Mouse (Mus musculus): ENCODE measurements around the gene Zkscan16.

Zkscan16 gene

GRCm38 (mm10) chr4:58941638-58942037 lies 1.8 kb upstream of the Zkscan16 start:
- no peak for DNase-seq (ENCODE audit: low spot score)

- no peak for DNase-seq (ENCODE audit: low spot score)
Observed at GRCm38 (mm10) chr4:58942942-58943341, 486 bp upstream of the Zkscan16 start.

- DNase-seq (ENCODE audit: low spot score): no peak
Observed at GRCm38 (mm10) chr4:58944206-58944553, 752 bp downstream of the Zkscan16 start.

GRCm38 (mm10) chr4:58944695-58945094 lies 1.3 kb downstream of the Zkscan16 start:
- no peak for DNase-seq (ENCODE audit: low spot score)

- no peak for DNase-seq (ENCODE audit: low spot score)
Observed at GRCm38 (mm10) chr4:58948391-58948790, 5.0 kb downstream of the Zkscan16 start.

- DNase-seq (ENCODE audit: low spot score): no peak
Observed at GRCm38 (mm10) chr4:58952630-58953029, 9.2 kb downstream of the Zkscan16 start.

GRCm38 (mm10) chr4:58961719-58962118 lies 18.3 kb downstream of the Zkscan16 start:
- no peak for DNase-seq (ENCODE audit: low spot score)

- DNase-seq (ENCODE audit: low spot score): no peak
Observed at GRCm38 (mm10) chr4:58963271-58963670, 19.8 kb downstream of the Zkscan16 start.

GRCm38 (mm10) chr4:58965136-58965535 lies 21.7 kb downstream of the Zkscan16 start:
- DNase-seq (ENCODE audit: low spot score): no peak

- no peak for DNase-seq (ENCODE audit: low spot score)
Observed at GRCm38 (mm10) chr4:58970678-58971077, 27.2 kb downstream of the Zkscan16 start.

- DNase-seq (ENCODE audit: low spot score): no peak
Observed at GRCm38 (mm10) chr4:58975711-58976110, 32.3 kb downstream of the Zkscan16 start.

- DNase-seq (ENCODE audit: low spot score): no peak
Observed at GRCm38 (mm10) chr4:58981421-58981820, 38.0 kb downstream of the Zkscan16 start.

GRCm38 (mm10) chr4:58982806-58983205 lies 39.4 kb downstream of the Zkscan16 start:
- DNase-seq (ENCODE audit: low spot score): no peak

GRCm38 (mm10) chr4:58985157-58985648 lies 41.8 kb downstream of the Zkscan16 start:
- DNase-seq (ENCODE audit: low spot score): peak; percentile 67

- peak; percentile 58 for DNase-seq (ENCODE audit: low spot score)
Observed at GRCm38 (mm10) chr4:58986540-58987190, 43.2 kb downstream of the Zkscan16 start, which contains the start of gene Ptgr1. Gene Ptgr1 (minus strand): TSS chr4:58987119.

- no peak for DNase-seq (ENCODE audit: low spot score)
Observed at GRCm38 (mm10) chr4:58989303-58989898, 46.0 kb downstream of the Zkscan16 start.

- no peak for DNase-seq (ENCODE audit: low spot score)
Observed at GRCm38 (mm10) chr4:58990609-58991434, 47.4 kb downstream of the Zkscan16 start.

GRCm38 (mm10) chr4:58992195-58992594 lies 48.8 kb downstream of the Zkscan16 start:
- no peak for DNase-seq (ENCODE audit: low spot score)

GRCm38 (mm10) chr4:58994762-58995161 lies 51.3 kb downstream of the Zkscan16 start, which contains the start of gene Dnajc25:
Gene Dnajc25 (plus strand): TSS chr4:58995062.
- no peak for DNase-seq (ENCODE audit: low spot score)

- no peak for DNase-seq (ENCODE audit: low spot score)
Observed at GRCm38 (mm10) chr4:58995251-58995693, 51.8 kb downstream of the Zkscan16 start.

- no peak for DNase-seq (ENCODE audit: low spot score)
Observed at GRCm38 (mm10) chr4:58997081-58997480, 53.7 kb downstream of the Zkscan16 start.

- DNase-seq (ENCODE audit: low spot score): no peak
Observed at GRCm38 (mm10) chr4:58998688-58999087, 55.3 kb downstream of the Zkscan16 start.

- DNase-seq (ENCODE audit: low spot score): peak; percentile 56
Observed at GRCm38 (mm10) chr4:58999686-59000085, 56.3 kb downstream of the Zkscan16 start.
